ENCODE assay signal across 8 mouse cellular contexts in genomic region chr13:58638950-58639349, GRCm38 (mm10). TPM values are rescaled to one million over a fixed set of nuclear protein-coding genes. Genes with fewer than 3 reads are reported as not detected.
DNase-seq lines count a peak whose midpoint lies in the region; ATAC-seq and TF ChIP-seq lines count a peak whose summit lies in the region.

No protein-coding gene starts in this region.

- H3K4me2 ChIP-seq in hindbrain, postnatal 0 days (ENCODE audit: low read depth, low read length), result no peak overlapping the region
- no peak overlapping the region for H3K4me2 ChIP-seq in limb, embryonic 14.5 days (replicated peaks; ENCODE audit: low read depth, low read length, severe bottlenecking)

- peaks cover 9% of the 10 kb centered on the region for H3K27me3 ChIP-seq in Patski
- H3K27me3 ChIP-seq in hindbrain, postnatal 0 days (ENCODE audit: insufficient read depth, low read length), result no peaks in the 10 kb centered on the region; the same call in 1 of the 2 replicates
- no peaks in the 10 kb centered on the region for H3K27me3 ChIP-seq in limb, embryonic 14.5 days (ENCODE audit: control insufficient read depth, insufficient read depth, low read length)

- no peaks in the 10 kb centered on the region for H3K4me1 ChIP-seq in hindbrain, postnatal 0 days (ENCODE audit: insufficient read depth, low read length)
- H3K4me1 ChIP-seq in limb, embryonic 14.5 days (ENCODE audit: control insufficient read depth, insufficient read depth, low read length), result no peaks in the 10 kb centered on the region

- ATAC-seq in Patski, result peak; percentile 20
- ATAC-seq in hindbrain, postnatal 0 days, result peak; percentile 70
- no peak for ATAC-seq in limb, embryonic 14.5 days (ENCODE audit: low FRiP score, low read depth)

- POLR2A ChIA-PET in Patski (lab: Charles Lee), result no interaction called here

- intact Hi-C loops in heart, postnatal 10 days (cut with DNase I), result loop anchor here (5.0 to 10.0 kb wide), 4 partner anchors 168 to 1203 kb away; partner anchors contain the start of gene Ntrk2

- TF ChIP-seq POLR2A in limb, embryonic 14.5 days (IDR thresholded peaks at IDR 0.05; ENCODE audit: borderline replicate concordance, extremely low read depth, insufficient read depth, insufficient read length), result no peak

- no peak overlapping the region for H3K27ac ChIP-seq in hindbrain, postnatal 0 days
- H3K27ac ChIP-seq in limb, embryonic 14.5 days (replicated peaks; ENCODE audit: low read depth, low read length), result no peak overlapping the region

- CTCF ChIA-PET in Patski (lab: Charles Lee), result interaction anchor here (1.5 kb wide), 1 partner anchor 856 kb away, joined by 3 read pairs; no protein-coding TSS in a partner anchor

- no peaks in the 10 kb centered on the region for H3K36me3 ChIP-seq in hindbrain, postnatal 0 days (ENCODE audit: insufficient read depth, low read length)
- no peaks in the 10 kb centered on the region for H3K36me3 ChIP-seq in limb, embryonic 14.5 days (ENCODE audit: control insufficient read depth, insufficient read depth, low read length)

- in situ Hi-C loops in Patski (cut with MboI; ENCODE audit: low pct_unique_long_range_greater_than_20kb), result loop anchor here (10.0 to 25.0 kb wide), 4 partner anchors 423 to 1086 kb away; no protein-coding TSS in a partner anchor

- H3K9ac ChIP-seq in hindbrain, postnatal 0 days (replicated peaks; ENCODE audit: low read length), result no peak overlapping the region
- no peak overlapping the region for H3K9ac ChIP-seq in limb, embryonic 14.5 days (ENCODE audit: low read depth, low read length, severe bottlenecking)

- H3K9me3 ChIP-seq in hindbrain, postnatal 0 days (ENCODE audit: low read length), result no peaks in the 10 kb centered on the region
- H3K9me3 ChIP-seq in limb, embryonic 14.5 days (ENCODE audit: control insufficient read depth, low read length), result no peaks in the 10 kb centered on the region

- peak; percentile 59 for TF ChIP-seq CTCF in Patski (IDR thresholded peaks at IDR 0.05)
- TF ChIP-seq CTCF in hindbrain, postnatal 0 days (IDR thresholded peaks at IDR 0.05; ENCODE audit: low read depth), result peak; percentile 82

- H3K4me3 ChIP-seq in hindbrain, postnatal 0 days (ENCODE audit: low read length), result no peak overlapping the region
- no peak overlapping the region for H3K4me3 ChIP-seq in limb, embryonic 14.5 days (replicated peaks; ENCODE audit: low read length)

- 21% methylated on average over 4 of the region's 4 CpGs for WGBS in hindbrain, postnatal 0 days
- WGBS in limb, embryonic 14.5 days, result 39% methylated on average over 4 of the region's 4 CpGs

- DNase-seq in heart, postnatal 10 days, result peak; percentile 35 to 57
- no peak for DNase-seq in heart, adult 9 months (ENCODE audit: low spot score in 2 of 2)
- no peak for DNase-seq in Patski (ENCODE audit: low read depth, low spot score)
- peak; percentile 38 for DNase-seq in embryo, embryonic 11.5 days (ENCODE audit: low read depth, low spot score)
- DNase-seq in hindbrain, postnatal 0 days (ENCODE audit: low spot score), result peak; percentile 88
- DNase-seq in limb, embryonic 14.5 days (ENCODE audit: low spot score), result peak; percentile 68
- peak; percentile 31 for DNase-seq in retina, postnatal 7 days (ENCODE audit: low read depth, low spot score)
- DNase-seq in urinary bladder, adult 2 months (ENCODE audit: low spot score), result no peak

RNA-seq across cellular contexts. Expression of gene Slc28a3, which starts 28.3 kb away (rescaled TPM):
- not detected for total RNA-seq in heart, postnatal 10 days (2021)
- 0.01 TPM for polyA plus RNA-seq in Patski (2021)
- total RNA-seq in hindbrain, postnatal 0 days (2014; rRNA removed), result 0.58 TPM in 1 of 2 replicates, not detected in the other
- polyA plus RNA-seq in hindbrain, postnatal 0 days (2015; fragmentation: Nextera tagmentation; extraction: Ambion mirVana), result 0.25 and 0.33 TPM in 2 replicates
- 0.08 and 0.13 TPM in 2 replicates for polyA plus RNA-seq in limb, embryonic 14.5 days (2012; rRNA removed)
- not detected in 2 replicates for polyA plus RNA-seq in limb, embryonic 14.5 days (2014; fragmentation: Nextera tagmentation; extraction: Ambion mirVana)
- polyA plus RNA-seq in urinary bladder, adult 2 months (2012; rRNA removed), result 0.06 and 0.07 TPM in 2 replicates

Comparison
In these comparisons a context has a peak if more than half of its experiments do, and no peak if none do; other contexts are left out.
1. DNase-seq: peak in heart, postnatal 10 days (2 of 2), embryo, embryonic 11.5 days (single experiment), hindbrain, postnatal 0 days (single experiment), limb, embryonic 14.5 days (single experiment) and retina, postnatal 7 days (single experiment); none in heart, adult 9 months (0 of 2), Patski (single experiment) and urinary bladder, adult 2 months (single experiment).